Mouse (Mus musculus) testis, adult 2 months (tissue): ENCODE results near the gene Tecr. TPM values are rescaled to one million over a fixed set of nuclear protein-coding genes. Genes with fewer than 3 reads are reported as not detected.
"Not testable (repeated sequence)": the region's sequence is repeated elsewhere in the genome, so short reads cannot be mapped to it uniquely, and the experiment has no call there.

Source experiments
- H3K27ac ChIP-seq: fragments of 200-500 bp; 2 replicates; pipeline ENCODE4 v1.5.1; 2012; ENCODE audit warnings: low read depth, low read length; ENCODE audit not compliant: control insufficient read depth, insufficient read depth
- H3K27me3 ChIP-seq: fragments of 200-500 bp; 2 replicates; pipeline ENCODE4 v1.6.1; 2012; ENCODE audit warnings: mild to moderate bottlenecking, low read length, moderate library complexity; ENCODE audit not compliant: control insufficient read depth, insufficient read depth
- H3K36me3 ChIP-seq: fragments of 200-500 bp; 2 replicates; pipeline ENCODE4 v1.6.1; 2012; ENCODE audit warnings: mild to moderate bottlenecking, low read length; ENCODE audit not compliant: control insufficient read depth, insufficient read depth
- H3K4me1 ChIP-seq: fragments of 200-500 bp; 2 replicates; pipeline ENCODE4 v1.6.1; 2012; ENCODE audit warnings: low read length; ENCODE audit not compliant: control insufficient read depth, insufficient read depth
- H3K4me3 ChIP-seq: fragments of 200-500 bp; 2 replicates; pipeline ENCODE4 v1.5.1; 2012; ENCODE audit warnings: low read depth, mild to moderate bottlenecking, low read length, moderate library complexity, mixed read lengths; ENCODE audit not compliant: control insufficient read depth
- CTCF ChIP-seq: fragments of 200-500 bp; IDR thresholded peaks from 2 replicates; pipeline ENCODE4 v1.5.1; 2012; ENCODE audit warnings: low read depth, mild to moderate bottlenecking, inconsistent platforms, low read length, moderate library complexity; ENCODE audit not compliant: control insufficient read depth, insufficient read depth, insufficient replicate concordance
- POLR2A ChIP-seq: fragments of 200-500 bp; IDR thresholded peaks from 2 replicates; pipeline ENCODE4 v1.6.1; 2012; ENCODE audit warnings: low read depth, mild to moderate bottlenecking, inconsistent platforms, low read length, moderate library complexity; ENCODE audit not compliant: control insufficient read depth
- polyA plus RNA-seq: library from polyadenylated mRNA; depleted of rRNA; stranded (reverse); fragments of >200 nt; gene quantifications from 2 replicates; pipeline ENCODE4 v1.2.3, GENCODE M21; 2012

Gene Tecr
- polyA plus RNA-seq, 1 experiment, result 159 TPM

DNA sequence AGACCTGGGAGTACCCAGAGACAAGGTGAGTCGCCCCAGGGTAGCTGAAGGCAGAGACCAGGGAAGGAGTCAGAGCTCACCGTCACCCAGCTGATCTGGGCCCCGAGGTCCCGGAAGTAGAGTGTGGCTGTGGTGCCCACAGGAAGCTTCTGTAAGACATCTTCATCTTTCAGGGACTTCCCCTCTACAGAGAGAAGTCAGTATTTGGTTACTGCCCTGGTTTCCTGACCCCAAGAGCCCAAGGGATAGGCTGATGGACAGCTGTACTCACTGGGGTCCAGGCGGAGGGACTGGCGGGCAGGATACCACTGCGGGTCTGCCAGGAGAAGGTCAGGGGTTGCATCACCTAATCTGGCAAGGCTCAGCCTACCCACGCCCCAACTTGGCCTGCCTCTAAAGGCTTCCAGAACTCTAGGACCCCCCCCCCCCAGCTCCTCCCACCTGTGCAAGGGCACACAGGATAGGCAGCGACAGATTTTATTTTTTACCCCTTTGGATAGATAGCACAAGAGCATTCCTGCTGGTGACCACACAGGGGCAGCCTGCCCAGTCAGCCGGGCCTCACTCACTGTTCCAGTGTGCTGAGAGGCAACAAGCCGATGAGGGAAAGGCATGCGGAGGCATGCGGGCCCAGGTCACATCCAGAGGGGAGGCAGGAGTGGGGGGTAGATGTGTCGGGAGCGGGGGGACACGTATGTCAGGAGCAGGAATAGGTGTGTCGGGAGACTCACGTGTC lies 34.5 kb downstream of the Tecr start:
- H3K4me1 ChIP-seq, result peaks cover 2% of the 10 kb centered on the region
- H3K36me3 ChIP-seq, result no peaks in the 10 kb centered on the region; the same call in 1 of the 2 replicates

GRCm38 (mm10) chr8:83572246-83572812 lies 35.4 kb downstream of the Tecr start:
- peaks cover 2% of the 10 kb centered on the region for H3K4me1 ChIP-seq

More for the DNA sequence above, 34.5 kb downstream of the Tecr start:
- no peak for TF ChIP-seq POLR2A
- TF ChIP-seq CTCF, result no peak
- Histone ChIP-seq H3K4me3 (no peak overlapping the region), H3K27ac (no peak overlapping the region), H3K27me3 (no peaks in the 10 kb centered on the region)

GRCm38 (mm10) chr8:83571791-83572190 lies 36.0 kb downstream of the Tecr start:
- Histone ChIP-seq H3K4me3 (no peak overlapping the region), H3K4me1 (peaks cover 3% of the 10 kb centered on the region; the same call in 1 of the 2 replicates), H3K36me3 (no peaks in the 10 kb centered on the region; the same call in 1 of the 2 replicates), H3K27me3 (no peaks in the 10 kb centered on the region), H3K27ac (no peak overlapping the region)
- no peak for TF ChIP-seq POLR2A
- no peak for TF ChIP-seq CTCF

More at GRCm38 (mm10) chr8:83572246-83572812, 35.4 kb downstream of the Tecr start:
- H3K36me3 ChIP-seq, result no peaks in the 10 kb centered on the region; the same call in 1 of the 2 replicates
- no peak overlapping the region for H3K4me3 ChIP-seq
- no peaks in the 10 kb centered on the region for H3K27me3 ChIP-seq
- TF ChIP-seq CTCF (no peak), POLR2A (no peak)
- H3K27ac ChIP-seq, result no peak overlapping the region

DNA sequence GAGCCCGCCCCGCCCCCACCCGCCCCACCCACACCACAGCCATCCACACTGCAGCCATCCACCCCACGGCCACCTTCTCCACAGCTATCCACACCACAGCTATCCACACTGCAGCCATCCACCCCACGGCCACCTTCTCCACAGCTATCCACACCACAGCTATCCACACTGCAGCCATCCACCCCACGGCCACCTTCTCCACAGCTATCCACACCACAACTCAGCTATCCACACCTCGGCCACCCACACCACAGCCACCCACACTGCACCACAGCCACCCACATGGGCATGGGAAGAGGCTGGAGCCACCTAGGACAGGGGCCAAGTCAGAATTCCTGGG lies 36.8 kb downstream of the Tecr start:
- H3K4me3 ChIP-seq, H3K27me3 ChIP-seq, H3K4me1 ChIP-seq, H3K36me3 ChIP-seq, H3K27ac ChIP-seq: not testable (repeated sequence)

- Histone ChIP-seq H3K27me3 (no peaks in the 10 kb centered on the region), H3K4me1 (peaks cover 11% of the 10 kb centered on the region), H3K4me3 (no peak overlapping the region), H3K27ac (no peak overlapping the region), H3K36me3 (no peaks in the 10 kb centered on the region; the same call in 1 of the 2 replicates)
- no peak for TF ChIP-seq CTCF
- TF ChIP-seq POLR2A, result no peak
Measured at GRCm38 (mm10) chr8:83570272-83571000, 37.3 kb downstream of the Tecr start.

GRCm38 (mm10) chr8:83569165-83569564 lies 38.6 kb downstream of the Tecr start:
- Histone ChIP-seq H3K4me1 (peaks cover 11% of the 10 kb centered on the region), H3K27me3 (no peaks in the 10 kb centered on the region), H3K36me3 (no peaks in the 10 kb centered on the region; the same call in 1 of the 2 replicates), H3K4me3 (no peak overlapping the region), H3K27ac (no peak overlapping the region)
- TF ChIP-seq CTCF (no peak), POLR2A (no peak)

DNA sequence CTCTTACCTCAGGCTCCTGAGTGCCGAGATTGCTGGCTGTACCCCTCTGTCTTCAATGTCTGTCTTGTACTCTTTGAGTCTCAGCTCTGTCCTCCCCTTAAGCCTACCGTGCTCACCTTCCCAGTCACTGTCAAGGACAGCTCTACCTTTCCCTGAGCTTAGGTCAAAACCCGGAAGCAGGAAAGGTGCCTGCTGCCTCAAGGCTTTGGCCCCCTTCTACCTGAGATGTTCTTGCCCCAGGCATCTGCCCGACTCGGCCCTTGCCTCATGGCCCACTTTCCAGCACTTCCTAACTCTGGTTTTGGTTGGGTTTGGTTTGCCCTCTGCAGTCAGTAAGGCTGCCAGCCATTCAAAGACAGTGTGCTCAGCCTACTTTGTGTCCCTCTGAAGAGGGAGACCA lies 39.0 kb downstream of the Tecr start:
- H3K27me3 ChIP-seq, result no peaks in the 10 kb centered on the region
- H3K4me1 ChIP-seq, result peaks cover 11% of the 10 kb centered on the region
- no peak overlapping the region for H3K27ac ChIP-seq
- no peak for TF ChIP-seq CTCF
- TF ChIP-seq POLR2A, result no peak
- H3K36me3 ChIP-seq, result no peaks in the 10 kb centered on the region; the same call in 1 of the 2 replicates
- H3K4me3 ChIP-seq, result no peak overlapping the region

DNA sequence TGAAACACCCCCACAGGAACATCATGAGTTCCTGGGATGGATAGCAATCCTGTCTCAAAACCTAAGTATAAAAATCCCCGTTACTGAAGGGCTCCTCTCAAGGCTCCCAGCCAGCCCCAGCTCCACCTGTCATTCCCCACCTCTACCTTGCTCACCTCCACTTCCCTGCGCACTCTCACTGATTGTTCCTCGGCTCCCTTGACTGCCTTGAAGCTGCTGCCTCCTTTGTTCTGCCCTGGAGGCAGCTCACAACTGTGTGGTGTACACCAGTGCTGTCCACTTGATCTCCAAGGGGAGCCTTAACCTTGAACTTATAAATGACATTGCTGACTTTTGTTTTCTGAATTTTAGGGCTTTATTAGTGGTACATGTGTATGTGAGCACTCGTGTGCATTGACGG lies 39.6 kb downstream of the Tecr start:
- no peak overlapping the region for H3K4me3 ChIP-seq
- peaks cover 11% of the 10 kb centered on the region for H3K4me1 ChIP-seq
- H3K36me3 ChIP-seq, result no peaks in the 10 kb centered on the region; the same call in 1 of the 2 replicates
- no peak for TF ChIP-seq POLR2A
- H3K27me3 ChIP-seq, result no peaks in the 10 kb centered on the region
- no peak overlapping the region for H3K27ac ChIP-seq
